Mouse (Mus musculus) 3134 (cell line): Measurements from ENCODE around the gene Ifi207.
A peak's percentile ranks its signal among the peaks of the same experiment; 100 is the strongest.
"Not testable (repeated sequence)": the region's sequence is repeated elsewhere in the genome, so short reads cannot be mapped to it uniquely, and the experiment has no call there.

ENCODE experiments used
- DNase-seq: peaks from one replicate; pipeline ENCODE4 v3.0.0-alpha.2; 2011; ENCODE audit warnings: low spot score; ENCODE audit not compliant: insufficient read length; ENCODE audit errors: extremely low read depth

The Ifi207 gene

GRCm38 (mm10) chr1:173741656-173742055 is at the start of gene Ifi207:
TSS of gene Ifi207 (minus strand) at chr1:173741747.
- DNase-seq: no peak

- DNase-seq: not testable (repeated sequence)
Observed at GRCm38 (mm10) chr1:173773457-173773856, 31.9 kb upstream of the Ifi207 start.

- peak; percentile 71 for DNase-seq
Observed at GRCm38 (mm10) chr1:173766848-173767617, 25.5 kb upstream of the Ifi207 start, which contains the start of gene Ifi204. TSS of gene Ifi204 (minus strand) at chr1:173766943.

GRCm38 (mm10) chr1:173760032-173760431 is 18.5 kb upstream of the Ifi207 start:
- DNase-seq: not testable (repeated sequence)

GRCm38 (mm10) chr1:173742262-173742661 is 715 bp upstream of the Ifi207 start:
- DNase-seq: no peak

GRCm38 (mm10) chr1:173740537-173740936 is 1.0 kb downstream of the Ifi207 start:
- no peak for DNase-seq

GRCm38 (mm10) chr1:173736986-173737385 is 4.6 kb downstream of the Ifi207 start:
- DNase-seq: no peak

- DNase-seq: not testable (repeated sequence)
Observed at GRCm38 (mm10) chr1:173735015-173735414, 6.5 kb downstream of the Ifi207 start.

- DNase-seq: no peak
Observed at GRCm38 (mm10) chr1:173733219-173733618, 8.3 kb downstream of the Ifi207 start.

- DNase-seq: no peak
Observed at GRCm38 (mm10) chr1:173694270-173694669, 47.3 kb downstream of the Ifi207 start.

- DNase-seq: not testable (repeated sequence)
Observed at GRCm38 (mm10) chr1:173678605-173679004, 62.9 kb downstream of the Ifi207 start.

GRCm38 (mm10) chr1:173673458-173674097 is 68.0 kb downstream of the Ifi207 start, which contains the start of gene Ifi208:
TSS of gene Ifi208 (plus strand) at chr1:173673675.
- DNase-seq: not testable (repeated sequence)
